Mouse (Mus musculus) ovary, postnatal 10 days (tissue): ENCODE data around the gene Erg.

Experiments used
- DNase-seq: peaks from one replicate; pipeline ENCODE4 v3.0.0; 2022; ENCODE audit warnings: low spot score

Erg gene

DNA sequence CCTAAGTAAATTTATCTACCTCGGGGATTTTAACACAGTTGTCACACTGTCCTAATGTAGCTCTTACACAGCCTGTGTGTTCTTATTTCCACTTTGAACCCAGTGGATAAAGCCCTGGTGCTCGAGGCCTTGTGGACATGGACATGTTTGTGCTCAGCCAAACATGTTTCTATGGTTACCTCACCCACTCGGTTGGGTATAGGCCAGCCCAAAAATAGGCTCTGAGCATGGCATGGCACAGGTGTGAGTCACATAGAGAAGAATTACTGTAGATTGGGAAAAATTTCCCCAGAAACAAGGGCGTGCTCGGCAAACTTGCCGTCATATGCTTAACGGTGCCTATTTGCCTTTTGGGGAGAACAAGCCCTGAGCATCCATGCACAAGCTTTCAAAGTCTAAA is 146.1 kb downstream of the Erg start:
- DNase-seq = no peak

DNA sequence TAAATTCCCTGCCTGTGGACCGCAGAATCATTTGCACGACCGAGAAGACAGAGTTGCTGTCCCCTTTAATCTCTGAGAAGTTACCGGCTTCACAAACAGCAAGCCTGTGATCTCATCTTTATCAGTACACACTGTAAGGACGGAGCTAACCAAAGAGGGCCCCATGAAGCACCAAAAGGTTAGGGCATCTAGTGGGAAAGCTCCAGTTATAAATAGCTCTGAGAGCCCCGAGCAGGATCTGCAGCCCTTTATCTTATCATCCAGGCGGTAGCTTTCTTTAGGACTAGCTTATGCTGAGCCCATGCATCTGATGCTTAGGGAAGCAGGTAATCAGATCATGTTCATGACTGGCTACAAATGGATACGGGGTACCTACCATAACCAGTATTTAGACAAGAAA is 146.6 kb downstream of the Erg start:
- no peak for DNase-seq

DNA sequence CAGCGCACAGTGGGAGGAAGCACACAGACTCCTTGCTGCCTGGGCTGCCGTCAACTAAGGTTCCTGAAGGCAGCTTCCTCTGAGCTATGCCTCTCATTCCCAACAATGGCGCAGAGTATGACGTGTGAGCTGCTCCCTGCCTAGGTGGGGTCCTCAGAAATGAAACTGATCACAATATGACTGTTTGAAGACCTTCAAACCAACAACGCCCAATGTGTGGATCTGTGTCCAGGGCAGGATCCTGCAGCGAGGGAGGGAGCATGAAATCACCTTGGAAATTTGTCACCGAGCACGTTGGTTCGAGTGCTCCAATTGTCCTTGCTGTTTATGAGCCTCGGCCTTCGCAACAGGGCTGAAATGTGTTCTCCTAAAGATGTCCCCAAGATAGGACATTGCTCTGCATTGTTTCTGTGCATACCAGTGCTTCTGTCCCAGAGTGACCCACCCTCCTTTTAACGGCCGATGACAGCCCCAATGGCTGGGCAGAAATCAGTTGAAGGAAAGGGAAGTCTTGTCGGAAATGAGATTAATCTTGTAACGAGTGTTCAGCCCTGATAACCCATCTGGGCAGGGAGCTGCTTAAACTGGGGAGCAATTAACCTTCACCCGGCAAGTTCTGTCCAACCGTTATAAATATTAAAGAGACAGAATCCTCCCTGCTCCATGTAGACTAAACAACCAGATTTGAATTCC is 147.4 kb downstream of the Erg start:
- no peak for DNase-seq

DNA sequence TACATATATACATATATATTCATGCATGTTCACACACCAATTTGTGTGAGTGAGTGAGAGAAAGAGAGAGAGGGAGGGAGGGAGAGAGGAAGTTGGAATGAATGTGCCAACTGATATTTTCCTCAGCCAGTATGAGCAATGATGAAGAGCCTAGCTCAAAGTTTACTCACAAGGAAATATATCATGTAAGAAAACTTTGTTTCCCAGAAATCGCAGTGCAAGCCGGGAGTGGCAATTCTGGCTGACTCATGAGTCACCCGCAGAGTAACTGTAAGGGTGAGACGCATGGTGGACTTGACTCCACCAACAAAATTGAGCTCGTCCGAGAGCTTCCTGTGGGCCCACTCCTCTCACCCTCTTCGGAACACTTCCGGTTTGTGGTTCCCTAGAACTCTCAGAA is 149.8 kb downstream of the Erg start:
- DNase-seq = no peak

DNA sequence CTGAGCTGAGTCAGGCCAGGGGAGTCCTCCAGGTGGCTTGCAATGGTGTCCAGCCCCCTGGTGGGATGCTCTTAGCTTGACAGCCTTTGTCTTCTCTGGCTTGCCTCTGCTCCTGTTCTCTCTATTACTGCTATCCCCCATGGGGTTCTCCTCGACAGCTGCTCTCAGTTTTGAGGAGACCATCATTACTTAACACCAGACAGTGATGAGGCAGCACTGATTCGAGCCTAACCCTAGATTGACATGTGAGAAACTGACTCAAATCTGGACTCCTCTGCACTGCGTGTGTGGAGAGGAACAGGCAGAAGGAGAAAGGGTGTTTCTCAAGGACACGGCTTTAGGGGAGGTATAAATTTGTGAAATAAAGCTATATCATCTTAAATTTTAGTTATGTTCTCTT is 150.3 kb downstream of the Erg start:
- DNase-seq = no peak

DNA sequence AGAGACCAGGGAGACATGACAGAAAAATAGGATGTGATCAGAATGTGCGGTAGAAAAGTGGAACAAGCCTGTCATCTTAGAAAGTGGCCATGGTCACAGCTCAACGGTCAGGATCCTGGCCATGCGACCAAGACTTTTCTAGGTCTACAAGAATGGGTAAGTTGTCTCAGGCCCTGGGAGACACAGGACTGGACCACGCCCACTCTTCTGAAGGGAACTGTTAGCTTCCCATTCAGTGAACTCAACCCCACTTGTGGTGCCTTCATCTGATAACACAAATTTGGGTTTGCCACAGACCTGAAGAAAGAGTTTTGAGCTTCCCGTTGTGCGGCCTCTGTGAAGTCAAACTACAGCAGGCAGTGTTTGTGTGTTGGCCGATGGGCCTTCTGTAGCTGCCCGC is 152.0 kb downstream of the Erg start:
- DNase-seq = no peak

DNA sequence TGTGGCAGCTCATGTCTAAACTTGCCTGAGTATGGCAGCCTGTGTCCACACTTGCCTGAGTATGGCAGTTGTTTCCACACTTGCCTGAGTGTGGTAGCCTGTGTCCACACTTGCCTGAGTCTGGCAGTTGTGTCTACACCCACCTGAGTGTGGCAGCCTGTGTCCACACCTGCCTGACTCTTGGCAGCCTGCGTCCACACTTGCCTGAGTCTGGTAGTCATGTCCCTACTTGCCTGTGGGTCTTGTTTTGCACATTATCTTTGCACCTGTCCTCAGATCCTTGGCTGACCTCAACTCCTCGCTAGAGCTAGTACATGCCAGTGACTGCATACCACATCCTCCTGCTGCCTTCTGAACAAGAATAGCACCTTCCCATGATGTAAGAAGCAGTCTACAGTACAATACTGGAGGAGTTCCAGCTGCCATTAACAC is 153.8 kb downstream of the Erg start:
- no peak for DNase-seq

DNA sequence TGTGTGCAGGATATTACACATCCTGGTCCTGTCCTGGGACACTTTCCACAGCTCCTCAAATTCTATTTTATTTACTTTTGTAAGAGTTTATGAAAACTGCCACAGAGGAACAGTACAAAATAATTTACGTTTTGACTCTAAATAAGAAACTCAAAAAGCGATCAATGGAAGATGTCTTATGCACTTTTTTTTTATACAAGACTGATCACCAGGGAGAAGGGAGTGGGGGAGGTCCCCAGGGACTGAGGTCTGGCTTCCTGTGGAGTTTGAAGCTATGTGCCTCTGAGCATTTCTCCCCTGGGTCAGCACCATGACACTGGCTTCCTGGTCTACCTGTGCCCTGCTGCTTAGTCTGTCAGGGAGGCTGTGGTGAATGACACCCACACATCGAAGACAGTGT is 156.5 kb downstream of the Erg start:
- no peak for DNase-seq

DNA sequence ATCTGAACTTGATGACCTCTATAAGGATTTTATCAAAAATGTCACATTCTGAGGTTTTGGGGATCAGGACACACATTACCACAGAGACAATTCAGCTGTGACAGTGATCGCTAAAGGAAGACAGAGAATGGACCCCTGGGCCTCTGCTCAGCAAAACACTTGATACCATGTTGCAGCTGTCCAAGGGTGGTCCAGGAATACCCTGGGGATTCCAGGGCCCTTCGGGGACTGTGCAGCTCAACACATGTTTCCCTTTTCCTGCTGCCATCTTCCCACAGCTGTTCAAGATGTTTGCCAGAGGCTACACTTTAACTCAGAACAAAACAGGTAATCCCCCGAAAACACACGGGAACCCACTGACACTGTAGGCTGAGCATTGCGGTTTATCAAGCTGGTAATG is 158.2 kb downstream of the Erg start:
- DNase-seq = no peak

DNA sequence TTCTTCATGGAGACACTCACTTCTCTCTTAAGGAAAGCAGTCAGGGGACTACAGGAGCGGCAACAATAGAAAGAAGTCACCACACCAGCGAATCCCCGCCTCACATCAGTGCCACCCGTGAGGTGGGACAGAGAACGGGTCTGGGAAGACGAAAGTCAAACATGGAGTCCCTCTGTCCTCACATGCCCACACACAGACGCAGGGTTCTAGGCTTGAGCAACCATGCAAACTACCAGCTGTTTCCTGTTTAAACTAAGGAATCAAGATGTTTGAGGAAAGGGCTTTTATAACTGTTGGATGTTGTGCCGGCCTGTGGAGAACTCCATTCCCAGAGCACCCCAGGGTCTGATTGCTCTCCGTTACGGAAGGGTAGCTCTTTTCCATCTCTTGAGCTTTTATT is 158.9 kb downstream of the Erg start:
- no peak for DNase-seq

DNA sequence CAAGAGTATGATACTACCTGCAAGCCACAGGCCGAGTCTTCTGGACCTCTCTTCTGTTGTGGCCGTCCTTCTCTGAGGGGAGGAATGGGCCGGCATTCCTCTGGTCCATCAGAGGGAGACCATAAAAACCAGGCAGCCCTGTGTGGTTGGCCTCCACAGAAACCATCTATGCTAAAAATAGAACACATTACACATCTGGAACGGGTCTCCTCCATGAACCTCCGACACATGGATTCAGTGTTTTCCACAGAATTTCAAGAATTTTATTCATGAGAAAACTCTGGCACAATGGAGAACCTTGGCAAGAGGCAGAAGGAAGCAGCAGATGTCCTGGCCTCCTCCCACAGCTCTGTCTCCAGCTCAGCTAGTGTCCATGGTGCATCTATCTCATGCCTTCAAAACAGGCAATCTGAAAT is 163.7 kb downstream of the Erg start:
- no peak for DNase-seq

DNA sequence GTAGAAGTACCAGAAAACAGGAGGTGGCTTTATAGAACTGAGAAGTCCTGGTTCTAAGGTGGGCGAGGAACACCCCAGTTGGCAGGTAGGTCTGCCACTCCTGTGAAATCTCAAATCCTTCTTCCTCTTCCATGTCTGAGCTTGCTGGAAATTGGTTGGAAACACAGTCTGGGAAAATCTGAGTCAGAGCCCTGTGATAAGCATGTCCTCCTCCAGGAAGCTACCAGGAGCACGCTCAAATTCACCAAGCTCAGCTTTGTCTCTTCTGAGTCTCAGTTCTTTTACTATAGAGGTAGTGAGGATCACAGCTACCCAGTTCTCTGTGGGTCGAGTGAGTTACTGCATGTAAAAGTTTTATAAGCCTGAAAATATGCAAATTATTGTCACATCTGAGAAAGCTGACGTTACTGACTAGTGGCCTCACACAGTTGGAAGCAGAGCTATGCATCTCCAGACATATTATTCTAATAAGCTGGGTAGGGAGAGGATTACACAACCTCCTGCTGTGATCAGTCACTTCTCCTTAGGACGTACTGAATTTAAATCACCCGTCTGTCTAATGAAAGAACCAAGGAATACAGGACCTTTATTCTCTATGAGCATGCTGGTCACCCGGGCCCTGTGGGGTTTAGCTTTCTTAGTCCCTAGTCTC is 165.0 kb downstream of the Erg start:
- DNase-seq = no peak

DNA sequence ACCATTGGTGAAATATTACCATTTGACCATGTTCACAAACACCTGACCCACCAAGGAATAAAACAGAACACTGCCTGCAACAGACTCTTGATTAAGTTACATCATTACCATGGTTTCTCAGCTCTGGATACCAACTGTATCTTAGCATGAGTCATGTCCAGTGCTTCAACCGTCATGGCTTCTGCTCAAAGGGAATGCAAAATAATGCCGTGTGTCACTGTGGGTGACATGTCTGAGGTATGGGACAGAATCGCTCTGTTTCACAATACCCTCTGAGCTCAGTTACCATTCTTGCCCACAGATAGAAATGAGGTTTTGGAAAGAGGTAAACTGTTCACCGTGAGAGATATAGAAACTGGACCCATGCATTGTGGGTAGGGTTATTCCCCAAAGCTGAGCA is 170.5 kb downstream of the Erg start:
- DNase-seq = no peak

DNA sequence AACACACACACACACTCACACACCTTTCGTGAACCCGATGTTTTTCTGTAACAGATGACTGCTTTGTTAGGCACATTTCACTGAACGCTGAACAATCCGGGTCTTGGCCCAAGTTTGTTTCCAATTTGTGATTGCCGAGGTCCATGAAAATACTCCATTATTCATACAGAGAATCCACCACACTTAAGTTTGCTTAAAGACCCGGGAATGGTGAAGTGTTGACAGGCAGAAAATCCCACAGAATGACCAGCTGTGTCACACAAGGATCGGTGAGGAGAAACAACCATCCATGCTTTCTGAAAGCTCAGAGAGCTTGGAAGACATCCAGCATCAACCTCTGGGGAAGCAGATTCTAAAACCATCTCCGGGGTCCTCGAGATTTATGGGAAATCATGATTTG is 171.0 kb downstream of the Erg start:
- DNase-seq = no peak

DNA sequence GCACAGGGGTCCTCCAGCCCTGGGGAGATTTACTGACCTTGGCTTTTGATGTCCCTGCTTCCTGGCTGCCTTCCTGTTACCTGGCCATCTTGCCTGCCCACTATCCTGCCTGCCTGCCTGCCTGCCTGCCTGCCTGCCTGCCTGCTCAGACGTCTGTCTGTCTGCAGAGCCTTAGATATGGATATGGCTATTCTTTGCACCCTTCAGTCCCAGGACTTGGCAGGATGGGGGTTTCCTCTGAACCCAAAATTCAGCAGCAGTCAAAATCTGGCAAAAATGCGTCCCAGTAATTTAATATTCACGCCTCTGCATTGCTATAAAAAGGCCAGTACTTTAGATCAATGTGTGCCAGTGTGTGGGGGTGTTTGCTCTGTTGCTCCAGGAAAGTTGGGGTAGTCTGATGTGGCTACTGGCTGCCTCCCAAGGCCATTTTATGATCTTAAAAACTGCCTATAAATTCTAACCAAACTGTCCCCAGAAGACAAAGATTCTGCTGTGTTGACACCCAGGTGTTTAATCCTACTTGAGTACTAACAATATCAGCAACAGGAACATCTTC is 172.9 kb downstream of the Erg start:
- DNase-seq = no peak

DNA sequence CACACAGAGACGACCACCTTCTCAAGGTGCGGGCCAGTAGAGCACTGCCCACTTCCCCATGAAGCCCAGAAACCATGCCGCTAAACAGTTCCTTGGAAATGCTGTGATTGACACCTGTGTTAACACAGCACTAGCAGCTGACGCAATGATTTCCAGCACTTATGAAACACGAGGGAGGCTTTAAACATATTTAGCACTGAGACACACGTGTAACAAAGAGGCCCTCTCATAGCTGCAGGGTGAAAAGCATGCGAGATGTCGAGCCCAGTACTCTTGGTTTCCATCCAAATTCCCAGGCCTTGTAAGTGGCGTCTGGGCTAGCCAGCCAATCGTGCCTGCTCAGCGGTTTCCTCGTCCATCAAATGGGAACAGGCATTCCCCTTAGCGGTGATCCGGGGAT is 178.3 kb downstream of the Erg start:
- DNase-seq = no peak

DNA sequence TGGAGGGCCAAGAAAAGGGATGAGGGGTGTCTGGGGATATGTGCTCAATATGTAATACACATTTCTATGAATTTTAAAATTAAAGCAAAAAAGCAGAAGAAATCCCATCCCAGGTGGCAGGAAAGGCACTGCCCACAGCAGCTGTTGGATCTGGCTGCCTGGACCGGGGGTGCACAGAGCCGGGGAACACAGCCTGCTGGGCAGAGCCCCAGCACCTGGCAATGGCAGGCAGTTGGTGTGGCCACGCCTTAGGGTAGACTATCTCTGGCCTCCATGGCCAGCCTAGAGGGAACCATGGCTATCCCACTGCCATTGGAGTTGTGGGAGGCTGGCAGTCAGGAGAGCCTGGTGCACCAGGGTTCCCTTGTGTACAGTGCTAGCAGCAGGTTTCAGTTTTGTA is 180.9 kb downstream of the Erg start:
- DNase-seq = no peak

DNA sequence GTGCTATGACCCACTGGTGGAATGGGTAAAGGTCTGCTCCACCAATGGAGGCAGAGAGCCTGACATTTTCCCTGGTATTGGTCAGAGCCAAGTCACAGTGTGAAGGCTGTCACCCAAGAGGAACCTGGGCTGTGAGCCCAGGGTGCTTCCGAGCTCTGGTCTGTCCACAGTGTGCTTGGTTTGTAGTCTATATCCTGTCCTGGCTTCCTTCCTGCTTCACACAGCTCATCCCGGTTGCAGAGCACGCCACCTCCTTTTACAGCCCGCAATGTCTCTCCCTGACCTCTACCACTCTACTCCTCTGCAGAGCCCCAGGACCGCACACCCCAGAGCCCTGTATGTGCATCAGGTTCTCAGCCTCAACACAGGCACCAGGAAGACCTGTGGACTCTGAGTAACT is 182.9 kb downstream of the Erg start:
- no peak for DNase-seq

DNA sequence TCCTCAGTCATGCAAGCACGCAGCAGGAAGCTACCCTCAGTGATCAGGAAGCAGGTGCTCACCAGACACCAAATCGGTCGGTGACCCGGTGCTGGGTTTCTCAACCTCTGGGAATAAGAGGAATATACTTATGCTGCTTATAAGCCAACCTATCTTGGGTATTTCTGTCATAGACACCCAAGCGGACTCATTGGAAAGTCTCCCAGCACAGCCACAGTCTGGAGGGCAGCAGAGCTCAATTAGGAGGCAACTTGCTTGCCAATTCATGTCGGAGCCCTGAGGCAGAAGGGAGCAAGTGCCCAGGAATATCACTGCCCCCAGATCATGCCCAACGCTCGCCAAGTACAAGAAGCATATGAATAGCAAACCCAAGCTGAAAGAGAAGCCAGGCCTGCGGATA is 184.5 kb downstream of the Erg start:
- no peak for DNase-seq

DNA sequence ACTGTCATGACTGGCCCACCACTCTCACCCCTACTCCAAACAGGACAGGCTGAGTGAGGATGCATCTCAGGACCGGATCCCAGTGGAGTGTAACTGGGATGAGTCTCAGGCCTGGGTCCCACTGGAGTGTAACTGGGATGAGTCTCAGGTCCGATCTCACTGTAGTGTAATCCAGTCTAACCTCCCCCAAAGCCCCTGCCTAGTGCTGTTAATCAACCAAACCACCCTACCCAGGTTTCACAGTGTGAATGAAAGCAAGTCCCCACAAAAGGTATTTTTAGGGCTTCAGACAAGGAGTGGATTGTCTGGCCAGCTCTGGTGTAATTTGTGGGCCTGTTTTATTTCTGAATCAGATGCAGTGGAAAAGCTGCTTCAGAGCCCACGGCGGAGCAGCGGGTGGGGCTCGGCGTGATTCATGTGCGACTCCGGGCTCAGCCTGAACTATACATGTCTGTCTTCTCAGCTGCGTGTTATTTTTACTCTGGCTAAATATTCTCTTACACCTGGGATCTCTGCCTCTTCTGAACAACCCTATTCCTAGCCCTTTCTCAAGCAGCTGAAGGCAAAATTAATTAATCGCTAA is 187.5 kb downstream of the Erg start:
- DNase-seq = no peak

DNA sequence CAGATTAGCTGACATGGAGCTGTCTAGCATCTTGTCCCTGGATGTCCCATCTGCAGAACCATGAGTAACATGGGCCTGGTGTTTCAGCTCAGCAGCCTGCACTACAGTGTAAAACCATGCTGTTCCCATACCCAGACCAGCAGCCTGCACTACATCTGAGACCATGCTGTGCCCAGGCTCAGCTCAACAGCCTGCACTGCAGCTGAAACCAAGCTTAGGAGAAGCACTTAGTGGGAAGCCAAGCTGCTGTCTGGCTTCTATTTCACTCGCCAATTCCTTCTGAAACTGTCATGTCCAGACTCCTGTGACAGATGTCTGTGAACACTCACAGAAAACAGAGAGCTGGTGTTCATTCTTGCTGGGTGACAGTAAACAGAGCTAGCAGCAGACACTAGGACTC is 195.6 kb downstream of the Erg start:
- no peak for DNase-seq

DNA sequence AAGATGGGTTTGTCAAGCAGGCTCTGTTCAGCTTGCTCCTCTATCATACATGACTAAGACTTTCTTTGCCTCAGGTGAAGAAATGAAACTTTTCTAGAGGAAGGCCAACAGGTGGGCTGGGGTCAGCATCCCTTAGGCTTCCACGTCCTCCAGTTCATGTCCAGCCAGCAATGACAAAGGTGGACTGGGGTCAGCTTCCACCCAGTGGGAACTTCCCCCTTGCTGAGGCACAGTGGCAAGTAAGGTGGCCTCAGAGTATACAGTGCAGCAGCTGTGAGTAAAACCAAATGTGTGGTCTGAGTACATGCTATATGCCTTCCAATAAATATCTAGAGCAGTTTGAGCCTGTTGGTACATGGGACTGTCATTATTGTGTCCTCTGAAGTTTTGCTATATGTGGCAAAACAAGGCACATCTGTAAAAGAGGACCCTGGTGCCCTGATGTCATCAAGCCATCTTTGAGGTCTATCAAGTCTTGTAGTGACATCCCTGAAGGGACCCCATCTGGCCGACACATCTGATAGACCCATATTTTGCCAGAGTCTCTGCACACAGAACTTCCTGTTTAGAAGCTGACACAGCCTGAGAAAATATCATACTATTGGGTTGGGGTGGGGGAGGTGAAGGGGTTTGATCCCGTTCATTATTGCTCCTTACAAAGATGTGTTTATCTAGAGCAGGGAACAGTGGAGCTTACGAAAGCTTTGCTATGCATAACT is 197.4 kb downstream of the Erg start:
- DNase-seq = no peak

DNA sequence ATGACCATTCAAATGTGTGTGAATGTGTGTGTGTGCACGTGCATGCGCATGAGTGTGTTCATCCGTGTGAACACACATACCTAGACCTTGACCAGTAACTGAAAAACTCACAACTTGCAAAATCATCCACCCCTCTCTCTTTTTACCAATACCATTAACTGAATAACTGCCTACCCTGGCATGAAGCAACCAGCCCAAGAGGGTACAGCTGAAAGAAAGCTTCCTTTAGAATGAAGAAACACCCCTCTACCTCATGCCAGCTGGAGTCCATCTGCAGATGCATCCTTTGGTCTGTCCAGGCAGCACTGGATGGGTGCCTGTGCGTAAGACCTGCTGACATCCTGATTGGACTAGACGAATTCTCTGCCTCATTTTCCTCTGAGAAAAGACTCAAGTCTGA is 198.1 kb downstream of the Erg start:
- no peak for DNase-seq
